Mouse (Mus musculus) kidney, postnatal 0 days (tissue): ENCODE results near the gene Wfdc10. TPM values are rescaled to one million over a fixed set of nuclear protein-coding genes. Genes with fewer than 3 reads are reported as not detected.

ENCODE experiments used
- ATAC-seq: fragments of 200-750 bp; cut with Nextera tagmentation; replicated peaks from 2 replicates; pipeline ENCODE4 v1.8.0; 2017; ENCODE audit warnings: low read depth, moderate number of reproducible peaks, moderate TSS enrichment, moderate library complexity; ENCODE audit not compliant: low FRiP score
- DNase-seq: peaks from one replicate; pipeline ENCODE4 v3.0.0-alpha.2; 2016; ENCODE audit warnings: low spot score
- H3K27ac ChIP-seq: fragments of 300-500 bp; sonication (generic); 2 replicates; pipeline ENCODE4 v1.5.1; 2014; ENCODE audit warnings: mild to moderate bottlenecking
- H3K27me3 ChIP-seq: fragments of 300-500 bp; sonication (generic); 2 replicates; pipeline ENCODE4 v1.6.1; 2014; ENCODE audit warnings: low read length, mixed read lengths; ENCODE audit not compliant: insufficient read depth
- H3K36me3 ChIP-seq: fragments of 300-500 bp; sonication (generic); 2 replicates; pipeline ENCODE4 v1.6.1; 2014; ENCODE audit warnings: low read length, mixed read lengths; ENCODE audit not compliant: insufficient read depth
- H3K4me1 ChIP-seq: fragments of 300-500 bp; sonication (generic); replicated peaks from 2 replicates; pipeline ENCODE4 v1.6.1; 2014; ENCODE audit warnings: antibody characterized with exemption, low read length, mixed read lengths; ENCODE audit not compliant: insufficient read depth
- H3K4me2 ChIP-seq: fragments of 300-500 bp; sonication (generic); 2 replicates; pipeline ENCODE4 v1.6.1; 2014; ENCODE audit warnings: mild to moderate bottlenecking, low read length, moderate library complexity, mixed read lengths
- H3K4me3 ChIP-seq: fragments of 300-500 bp; sonication (generic); replicated peaks from 2 replicates; pipeline ENCODE4 v1.5.1; 2014; ENCODE audit warnings: low read depth, low read length
- H3K9ac ChIP-seq: fragments of 300-500 bp; sonication (generic); 2 replicates; pipeline ENCODE4 v1.6.1; 2014; ENCODE audit warnings: low read depth, low read length
- H3K9me3 ChIP-seq: fragments of 300-500 bp; sonication (generic); replicated peaks from 2 replicates; pipeline ENCODE4 v1.6.1; 2016; ENCODE audit warnings: low read length, inconsistent platforms, mixed read lengths
- CTCF ChIP-seq: IDR thresholded peaks from 2 replicates; pipeline ENCODE4 v1.5.1; 2016; ENCODE audit warnings: antibody characterized with exemption, low read depth, mild to moderate bottlenecking, moderate library complexity
- WGBS: fragments of 180-500 bp; shearing (Covaris S2); extraction: QIAGEN DNeasy Blood & Tissue Kit; methylation state at CpG from one replicate; pipeline ENCODE4 v1.1.7; 2014; 5-methylcytosine and 5-hydroxymethylcytosine counted together
- polyA plus RNA-seq: library from polyadenylated mRNA; unstranded; fragments of >200 nt; fragmentation: Nextera tagmentation; extraction: Ambion mirVana; gene quantifications from 2 replicates; pipeline ENCODE4 v1.2.1, GENCODE M21; 2015

Gene Wfdc10
- polyA plus RNA-seq, 1 experiment from 2014 or later = 0.38 TPM

- H3K27me3 ChIP-seq = no peaks in the 10 kb centered on the region
- no peaks in the 10 kb centered on the region for H3K36me3 ChIP-seq
- no peaks in the 10 kb centered on the region for H3K4me1 ChIP-seq
- no peak overlapping the region for H3K4me3 ChIP-seq
- H3K9ac ChIP-seq = no peak overlapping the region
- no peak overlapping the region for H3K27ac ChIP-seq
- no peaks in the 10 kb centered on the region for H3K9me3 ChIP-seq
- ATAC-seq = no peak
- TF ChIP-seq CTCF = no peak
- DNase-seq = no peak
- no peak overlapping the region for H3K4me2 ChIP-seq
- WGBS = 15% methylated on average over 1 of the region's 1 CpGs
Measured at GRCm38 (mm10) chr2:164670938-164671337, 15.1 kb downstream of the Wfdc10 start.

- 58% methylated on average over 7 of the region's 7 CpGs for WGBS
- H3K9ac ChIP-seq = no peak within 1 kb of the TSS
- TF ChIP-seq CTCF = no peak
- H3K36me3 ChIP-seq = no peaks in the 10 kb centered on the region
- no peaks in the 10 kb centered on the region for H3K4me1 ChIP-seq
- no peaks in the 10 kb centered on the region for H3K9me3 ChIP-seq
- ATAC-seq = no peak
- no peaks in the 10 kb centered on the region for H3K27me3 ChIP-seq
- no peak for DNase-seq
- H3K4me2 ChIP-seq = no peak within 1 kb of the TSS
- H3K4me3 ChIP-seq = no peak within 1 kb of the TSS
- H3K27ac ChIP-seq = no peak within 1 kb of the TSS
Measured at GRCm38 (mm10) chr2:164673987-164674386, 18.1 kb downstream of the Wfdc10 start, which contains the start of gene Wfdc11. Wfdc11 (minus strand) TSS chr2:164674087.

GRCm38 (mm10) chr2:164676103-164676502 lies 20.3 kb downstream of the Wfdc10 start:
- Histone ChIP-seq H3K4me2 (no peak overlapping the region), H3K27me3 (no peaks in the 10 kb centered on the region), H3K36me3 (no peaks in the 10 kb centered on the region), H3K9me3 (no peaks in the 10 kb centered on the region), H3K27ac (no peak overlapping the region), H3K4me1 (no peaks in the 10 kb centered on the region), H3K9ac (no peak overlapping the region), H3K4me3 (no peak overlapping the region)
- 80% methylated on average over 7 of the region's 7 CpGs for WGBS
- DNase-seq = no peak
- peak; percentile 28; the same call in 1 of the 2 replicates for TF ChIP-seq CTCF
- no peak for ATAC-seq

- DNase-seq = no peak
- H3K9me3 ChIP-seq = no peaks in the 10 kb centered on the region
- H3K27ac ChIP-seq = no peak overlapping the region
- H3K4me1 ChIP-seq = no peaks in the 10 kb centered on the region
- WGBS = 69% methylated on average over 16 of the region's 16 CpGs
- H3K36me3 ChIP-seq = no peaks in the 10 kb centered on the region
- H3K27me3 ChIP-seq = no peaks in the 10 kb centered on the region
- H3K4me2 ChIP-seq = no peak overlapping the region
- no peak overlapping the region for H3K9ac ChIP-seq
- ATAC-seq = no peak
- H3K4me3 ChIP-seq = no peak overlapping the region
- TF ChIP-seq CTCF = no peak
Measured at GRCm38 (mm10) chr2:164676916-164677685, 21.3 kb downstream of the Wfdc10 start.

- no peaks in the 10 kb centered on the region for H3K36me3 ChIP-seq
- peak; percentile 94 for TF ChIP-seq CTCF
- H3K9ac ChIP-seq = 0 out of 2 replicates have a peak overlapping the region, but pooled peaks have one; percentile 28
- DNase-seq = peak; percentile 92
- no peak overlapping the region for H3K27ac ChIP-seq
- H3K4me3 ChIP-seq = 0 out of 2 replicates have a peak overlapping the region, but pooled peaks have one; percentile 9
- WGBS = 18% methylated on average over 19 of the region's 19 CpGs
- peak; percentile 80 for ATAC-seq
- H3K4me1 ChIP-seq = no peaks in the 10 kb centered on the region
- H3K27me3 ChIP-seq = no peaks in the 10 kb centered on the region
- H3K9me3 ChIP-seq = no peaks in the 10 kb centered on the region
- peak overlapping the region; percentile 51 for H3K4me2 ChIP-seq
Measured at GRCm38 (mm10) chr2:164678848-164679625, 23.2 kb downstream of the Wfdc10 start.

- TF ChIP-seq CTCF = no peak
- H3K4me2 ChIP-seq = no peak overlapping the region
- ATAC-seq = no peak
- 32% methylated on average over 3 of the region's 3 CpGs for WGBS
- no peaks in the 10 kb centered on the region for H3K9me3 ChIP-seq
- H3K27me3 ChIP-seq = no peaks in the 10 kb centered on the region
- H3K27ac ChIP-seq = no peak overlapping the region
- no peaks in the 10 kb centered on the region for H3K36me3 ChIP-seq
- no peak for DNase-seq
- H3K9ac ChIP-seq = no peak overlapping the region
- H3K4me1 ChIP-seq = no peaks in the 10 kb centered on the region
- H3K4me3 ChIP-seq = no peak overlapping the region
Measured at GRCm38 (mm10) chr2:164679906-164680305, 24.1 kb downstream of the Wfdc10 start.
